Mouse (Mus musculus): Measurements from ENCODE around the gene Ube2l6. TPM values are rescaled to one million over a fixed set of nuclear protein-coding genes. Genes with fewer than 3 reads are reported as not detected.
A peak's percentile ranks its signal among the peaks of the same experiment; 100 is the strongest.

Ube2l6 gene
- total and polyA plus RNA-seq, 2 experiments from 2014 or later: 17.7 to 22.6 TPM

- H3K36me3 ChIP-seq (ENCODE audit: insufficient read depth, low read length): no peaks in the 10 kb centered on the region
- no peaks in the 10 kb centered on the region for H3K9me3 ChIP-seq (ENCODE audit: low read length)
- ATAC-seq (no peak), DNase-seq (ENCODE audit: low spot score) (no peak)
- no peaks in the 10 kb centered on the region for H3K27me3 ChIP-seq (ENCODE audit: insufficient read depth, low read length)
- H3K4me1 ChIP-seq (ENCODE audit: insufficient read depth, low read length): no peaks in the 10 kb centered on the region
- no peak overlapping the region for H3K27ac ChIP-seq
- TF ChIP-seq CTCF (IDR thresholded peaks at IDR 0.05; ENCODE audit: low read depth): no peak
- WGBS: 100% methylated on average over 1 of the region's 1 CpGs
- no peak overlapping the region for H3K4me2 ChIP-seq (ENCODE audit: low read depth, low read length)
- no peak overlapping the region for H3K4me3 ChIP-seq (ENCODE audit: low read length)
- H3K9ac ChIP-seq (replicated peaks; ENCODE audit: low read length): no peak overlapping the region
Observed at GRCm38 (mm10) chr2:84761840-84762239, 36.8 kb upstream of the Ube2l6 start.

GRCm38 (mm10) chr2:84762295-84762694, 36.3 kb upstream of the Ube2l6 start:
- Histone ChIP-seq H3K27ac (no peak overlapping the region), H3K4me3 (ENCODE audit: low read length) (no peak overlapping the region), H3K9ac (replicated peaks; ENCODE audit: low read length) (no peak overlapping the region), H3K36me3 (ENCODE audit: insufficient read depth, low read length) (no peaks in the 10 kb centered on the region), H3K4me2 (ENCODE audit: low read depth, low read length) (no peak overlapping the region), H3K4me1 (ENCODE audit: insufficient read depth, low read length) (no peaks in the 10 kb centered on the region), H3K27me3 (ENCODE audit: insufficient read depth, low read length) (no peaks in the 10 kb centered on the region), H3K9me3 (ENCODE audit: low read length) (no peaks in the 10 kb centered on the region)
- ATAC-seq: no peak
- TF ChIP-seq CTCF (IDR thresholded peaks at IDR 0.05; ENCODE audit: low read depth): no peak
- WGBS: 44% methylated on average over 4 of the region's 4 CpGs
- DNase-seq (ENCODE audit: low spot score): no peak

GRCm38 (mm10) chr2:84762818-84763217, 35.8 kb upstream of the Ube2l6 start:
- Histone ChIP-seq H3K27me3 (ENCODE audit: insufficient read depth, low read length) (no peaks in the 10 kb centered on the region), H3K4me3 (ENCODE audit: low read length) (no peak overlapping the region), H3K9me3 (ENCODE audit: low read length) (no peaks in the 10 kb centered on the region), H3K4me2 (ENCODE audit: low read depth, low read length) (no peak overlapping the region), H3K4me1 (ENCODE audit: insufficient read depth, low read length) (no peaks in the 10 kb centered on the region), H3K36me3 (ENCODE audit: insufficient read depth, low read length) (no peaks in the 10 kb centered on the region), H3K27ac (no peak overlapping the region), H3K9ac (replicated peaks; ENCODE audit: low read length) (no peak overlapping the region)
- 58% methylated on average over 1 of the region's 1 CpGs for WGBS
- no peak for TF ChIP-seq CTCF (IDR thresholded peaks at IDR 0.05; ENCODE audit: low read depth)
- ATAC-seq (no peak), DNase-seq (ENCODE audit: low spot score) (no peak)

- Histone ChIP-seq H3K4me1 (ENCODE audit: insufficient read depth, low read length) (peaks cover 6% of the 10 kb centered on the region), H3K9me3 (ENCODE audit: low read length) (no peaks in the 10 kb centered on the region), H3K27me3 (ENCODE audit: insufficient read depth, low read length) (no peaks in the 10 kb centered on the region), H3K4me3 (ENCODE audit: low read length) (no peak overlapping the region), H3K27ac (no peak overlapping the region), H3K36me3 (ENCODE audit: insufficient read depth, low read length) (no peaks in the 10 kb centered on the region; the same call in 1 of the 2 replicates), H3K9ac (replicated peaks; ENCODE audit: low read length) (no peak overlapping the region), H3K4me2 (ENCODE audit: low read depth, low read length) (no peak overlapping the region)
- DNase-seq (ENCODE audit: low spot score) (no peak), ATAC-seq (no peak)
- TF ChIP-seq CTCF (IDR thresholded peaks at IDR 0.05; ENCODE audit: low read depth): no peak
- WGBS: 83% methylated on average over 6 of the region's 6 CpGs
Observed at GRCm38 (mm10) chr2:84770501-84770900, 28.1 kb upstream of the Ube2l6 start.

- no peaks in the 10 kb centered on the region for H3K9me3 ChIP-seq (ENCODE audit: low read length)
- no peak overlapping the region for H3K27ac ChIP-seq
- no peak overlapping the region for H3K4me2 ChIP-seq (ENCODE audit: low read depth, low read length)
- H3K27me3 ChIP-seq (ENCODE audit: insufficient read depth, low read length): no peaks in the 10 kb centered on the region
- no peak overlapping the region for H3K4me3 ChIP-seq (ENCODE audit: low read length)
- no peak for TF ChIP-seq CTCF (IDR thresholded peaks at IDR 0.05; ENCODE audit: low read depth)
- H3K4me1 ChIP-seq (ENCODE audit: insufficient read depth, low read length): peaks cover 6% of the 10 kb centered on the region
- no peak overlapping the region for H3K9ac ChIP-seq (replicated peaks; ENCODE audit: low read length)
- 88% methylated on average over 4 of the region's 4 CpGs for WGBS
- H3K36me3 ChIP-seq (ENCODE audit: insufficient read depth, low read length): no peaks in the 10 kb centered on the region; the same call in 1 of the 2 replicates
- DNase-seq (ENCODE audit: low spot score) (no peak), ATAC-seq (no peak)
Observed at GRCm38 (mm10) chr2:84772454-84772853, 26.2 kb upstream of the Ube2l6 start.

- H3K9me3 ChIP-seq (ENCODE audit: low read length): no peaks in the 10 kb centered on the region
- DNase-seq (ENCODE audit: low spot score) (no peak), ATAC-seq (no peak)
- peaks cover 6% of the 10 kb centered on the region for H3K4me1 ChIP-seq (ENCODE audit: insufficient read depth, low read length)
- TF ChIP-seq CTCF (IDR thresholded peaks at IDR 0.05; ENCODE audit: low read depth): no peak
- no peak overlapping the region for H3K9ac ChIP-seq (replicated peaks; ENCODE audit: low read length)
- H3K27ac ChIP-seq: no peak overlapping the region
- WGBS: 84% methylated on average over 5 of the region's 5 CpGs
- H3K36me3 ChIP-seq (ENCODE audit: insufficient read depth, low read length): no peaks in the 10 kb centered on the region; the same call in 1 of the 2 replicates
- no peaks in the 10 kb centered on the region for H3K27me3 ChIP-seq (ENCODE audit: insufficient read depth, low read length)
- no peak overlapping the region for H3K4me2 ChIP-seq (ENCODE audit: low read depth, low read length)
- no peak overlapping the region for H3K4me3 ChIP-seq (ENCODE audit: low read length)
Observed at GRCm38 (mm10) chr2:84773195-84773594, 25.4 kb upstream of the Ube2l6 start.

- Histone ChIP-seq H3K4me3 (ENCODE audit: low read length) (peak overlapping the region; percentile 27), H3K27ac (peak overlapping the region; percentile 75), H3K36me3 (ENCODE audit: insufficient read depth, low read length) (no peaks in the 10 kb centered on the region; the same call in 1 of the 2 replicates), H3K9ac (replicated peaks; ENCODE audit: low read length) (peak overlapping the region; percentile 53), H3K9me3 (ENCODE audit: low read length) (no peaks in the 10 kb centered on the region), H3K4me1 (ENCODE audit: insufficient read depth, low read length) (peaks cover 6% of the 10 kb centered on the region), H3K4me2 (ENCODE audit: low read depth, low read length) (peak overlapping the region; percentile 59), H3K27me3 (ENCODE audit: insufficient read depth, low read length) (no peaks in the 10 kb centered on the region)
- 7% methylated on average over 13 of the region's 15 CpGs for WGBS
- ATAC-seq (peak; percentile 89), DNase-seq (ENCODE audit: low spot score) (peak; percentile 75)
- no peak for TF ChIP-seq CTCF (IDR thresholded peaks at IDR 0.05; ENCODE audit: low read depth)
Observed at GRCm38 (mm10) chr2:84774751-84775150, 23.9 kb upstream of the Ube2l6 start.

Data from hindbrain, postnatal 0 days (tissue).